26 mouse cellular contexts compared by ENCODE assay signal in the genomic region with DNA sequence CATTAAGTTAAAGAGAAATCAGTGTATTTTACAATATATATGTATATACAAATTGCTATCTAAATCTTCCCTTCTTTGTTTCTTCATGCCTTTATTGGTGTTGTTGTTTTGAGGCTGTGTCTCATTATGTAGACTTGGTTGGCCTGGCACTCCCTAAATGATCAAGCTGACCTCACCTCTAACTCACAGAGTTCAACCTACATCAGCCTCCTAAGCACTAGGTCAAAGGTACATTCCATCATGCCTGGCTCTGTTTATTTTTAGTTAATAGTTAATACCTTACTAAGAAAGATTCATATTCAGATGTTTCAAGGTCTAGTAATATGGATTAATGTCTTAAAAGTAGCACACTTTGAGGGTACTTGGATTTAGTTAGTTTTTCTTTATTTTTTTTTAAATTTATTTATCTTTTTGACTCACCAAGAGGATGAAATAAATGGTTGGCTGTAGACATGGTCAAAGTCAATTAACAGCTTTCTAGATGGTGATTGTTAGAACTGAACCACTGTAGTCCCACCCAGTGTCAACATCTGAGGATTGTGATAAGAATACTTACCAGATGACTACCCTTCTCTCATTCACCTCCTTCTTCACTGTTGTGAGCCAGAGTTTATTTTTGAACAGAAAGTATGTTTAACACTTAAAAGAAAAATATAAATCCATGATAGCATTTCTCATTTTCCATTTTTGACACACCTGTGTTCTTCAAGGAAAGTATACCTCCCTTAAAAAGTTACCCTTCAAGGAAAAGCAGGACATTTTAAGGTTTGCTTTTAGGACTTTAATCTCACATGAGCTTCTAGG. TPM values are rescaled to one million over a fixed set of nuclear protein-coding genes. Genes with fewer than 3 reads are reported as not detected.
DNase-seq lines count a peak whose midpoint lies in the region; ATAC-seq and TF ChIP-seq lines count a peak whose summit lies in the region.
"Had no signal": no experiment of that assay in that cellular context is flagged by ENCODE, and none has a peak within 500 bp of the region (broad histone marks: within the 10 kb centered on the region; RNA-seq: fewer than 3 reads in every experiment).

A gene (minus strand): TSS at position 754 of the 804 bp plus-strand sequence.

- ATAC-seq in liver, embryonic 15.5 days (ENCODE audit: insufficient read depth): 0 out of 2 replicates have a peak, but pooled peaks have one; percentile 63
- peak; percentile 84 for ATAC-seq in stomach, embryonic 14.5 days (ENCODE audit: insufficient number of reproducible peaks, insufficient read depth, low FRiP score, low read depth)
- no peak for ATAC-seq in neural tube, embryonic 15.5 days (ENCODE audit: low FRiP score)
- ATAC-seq: CD4-positive, CD25-positive, alpha-beta regulatory T cell, adult 4 months; forebrain, embryonic 16.5 days had no signal

- DNase-seq in kidney, adult 2 months: peak; percentile 6
- no peak for DNase-seq in kidney, postnatal 10 days
- DNase-seq in liver: no peak
- peak; percentile 4 for DNase-seq in yolk sac, embryonic 10.5 days (ENCODE audit: low spot score)
- no peak for DNase-seq in Muller cell, postnatal 12 days (ENCODE audit: inconsistent ontology term)
- DNase-seq: adrenal gland, postnatal 14 days; B cell, adult 2 months; cerebellum, adult 11-12 months; cerebellum, adult 9-10 months; cerebellum, postnatal 25 days; gastrocnemius, postnatal 10 days; heart, adult 18-20 months; heart, postnatal 10 days; heart, postnatal 4 days had no signal

- no peak for TF ChIP-seq POLR2A in kidney, adult 2 months (IDR thresholded peaks at IDR 0.05; ENCODE audit: low read depth, low read length)

- no peak within 1 kb of the TSS for H3K4me2 ChIP-seq in liver, embryonic 15.5 days
- no peak within 1 kb of the TSS for H3K4me2 ChIP-seq in stomach, embryonic 14.5 days (replicated peaks; ENCODE audit: low read depth, low read length)
- no peak within 1 kb of the TSS for H3K4me2 ChIP-seq in neural tube, embryonic 15.5 days
- H3K4me2 ChIP-seq: embryonic facial prominence, embryonic 13.5 days; forebrain, embryonic 12.5 days had no signal

- H3K9me3 ChIP-seq in liver, embryonic 15.5 days (replicated peaks): no peaks in the 10 kb centered on the region
- no peaks in the 10 kb centered on the region for H3K9me3 ChIP-seq in stomach, embryonic 14.5 days (ENCODE audit: control insufficient read depth, low read depth, low read length)
- no peaks in the 10 kb centered on the region for H3K9me3 ChIP-seq in neural tube, embryonic 15.5 days (replicated peaks)
- H3K9me3 ChIP-seq: embryonic facial prominence, embryonic 13.5 days; forebrain, embryonic 12.5 days; G1E; heart, embryonic 10.5 days had no signal

- H3K27me3 ChIP-seq in kidney, adult 2 months (replicated peaks; ENCODE audit: control insufficient read depth, insufficient read depth, low read length): no peaks in the 10 kb centered on the region
- H3K27me3 ChIP-seq in liver, embryonic 15.5 days: no peaks in the 10 kb centered on the region
- no peaks in the 10 kb centered on the region for H3K27me3 ChIP-seq in stomach, embryonic 14.5 days (ENCODE audit: control insufficient read depth, insufficient read depth, low read length)
- no peaks in the 10 kb centered on the region for H3K27me3 ChIP-seq in neural tube, embryonic 15.5 days (replicated peaks)
- H3K27me3 ChIP-seq: embryonic facial prominence, embryonic 13.5 days; forebrain, embryonic 12.5 days had no signal

- H3K4me1 ChIP-seq in kidney, adult 2 months (ENCODE audit: control insufficient read depth, insufficient read depth, low read length): no peaks in the 10 kb centered on the region
- H3K4me1 ChIP-seq in liver, embryonic 15.5 days (replicated peaks): no peaks in the 10 kb centered on the region
- H3K4me1 ChIP-seq in stomach, embryonic 14.5 days (ENCODE audit: control insufficient read depth, insufficient read depth, low read length): no peaks in the 10 kb centered on the region
- no peaks in the 10 kb centered on the region for H3K4me1 ChIP-seq in neural tube, embryonic 15.5 days
- H3K4me1 ChIP-seq: embryonic facial prominence, embryonic 13.5 days; forebrain, embryonic 12.5 days; heart, embryonic 10.5 days had no signal

- H3K27ac ChIP-seq in kidney, adult 2 months (ENCODE audit: insufficient read depth, low read depth, low read length): no peak within 1 kb of the TSS
- H3K27ac ChIP-seq in liver, embryonic 15.5 days (replicated peaks): no peak within 1 kb of the TSS
- H3K27ac ChIP-seq in stomach, embryonic 14.5 days (ENCODE audit: low read length): no peak within 1 kb of the TSS
- no peak within 1 kb of the TSS for H3K27ac ChIP-seq in neural tube, embryonic 15.5 days (replicated peaks)
- H3K27ac ChIP-seq: embryonic facial prominence, embryonic 13.5 days; forebrain, embryonic 12.5 days; heart, embryonic 10.5 days had no signal

- H3K36me3 ChIP-seq in kidney, adult 2 months (ENCODE audit: control insufficient read depth, insufficient read depth, low read length): no peaks in the 10 kb centered on the region
- no peaks in the 10 kb centered on the region for H3K36me3 ChIP-seq in liver, embryonic 15.5 days (replicated peaks)
- H3K36me3 ChIP-seq in stomach, embryonic 14.5 days (ENCODE audit: control insufficient read depth, insufficient read depth, low read length): no peaks in the 10 kb centered on the region
- no peaks in the 10 kb centered on the region for H3K36me3 ChIP-seq in neural tube, embryonic 15.5 days
- H3K36me3 ChIP-seq: embryonic facial prominence, embryonic 13.5 days; forebrain, embryonic 12.5 days; G1E; heart, embryonic 10.5 days had no signal

- TF ChIP-seq CTCF in kidney, adult 2 months (conservative IDR thresholded peaks at IDR 0.05; ENCODE audit: insufficient read depth, insufficient read length, low read depth, low read length): no peak

- H3K4me3 ChIP-seq in kidney, adult 2 months (ENCODE audit: insufficient read depth, low read depth, low read length): no peak within 1 kb of the TSS
- H3K4me3 ChIP-seq in liver, embryonic 15.5 days (replicated peaks): no peak within 1 kb of the TSS
- no peak within 1 kb of the TSS for H3K4me3 ChIP-seq in stomach, embryonic 14.5 days (ENCODE audit: low read depth, low read length)
- H3K4me3 ChIP-seq in neural tube, embryonic 15.5 days (replicated peaks): no peak within 1 kb of the TSS
- H3K4me3 ChIP-seq: embryonic facial prominence, embryonic 13.5 days; forebrain, embryonic 12.5 days; heart, embryonic 10.5 days had no signal

- H3K9ac ChIP-seq in liver, embryonic 15.5 days: no peak within 1 kb of the TSS
- no peak within 1 kb of the TSS for H3K9ac ChIP-seq in stomach, embryonic 14.5 days (replicated peaks; ENCODE audit: low read depth, low read length)
- H3K9ac ChIP-seq in neural tube, embryonic 15.5 days (replicated peaks): no peak within 1 kb of the TSS
- H3K9ac ChIP-seq: embryonic facial prominence, embryonic 13.5 days; forebrain, embryonic 12.5 days had no signal

RNA-seq across cellular contexts. Expression of the gene that starts here (rescaled TPM):
- not detected in 2 replicates for polyA plus RNA-seq in kidney, adult 2 months (2012; rRNA removed)
- not detected in 2 replicates for polyA plus RNA-seq in liver, embryonic 15.5 days (2015; fragmentation: Nextera tagmentation; extraction: Ambion mirVana)
- not detected in 2 replicates for polyA plus RNA-seq in stomach, embryonic 14.5 days (2014; fragmentation: Nextera tagmentation; extraction: Ambion mirVana)
- not detected in 2 replicates for polyA plus RNA-seq in neural tube, embryonic 15.5 days (2015; fragmentation: Nextera tagmentation; extraction: Ambion mirVana)
- polyA plus RNA-seq: cortical plate, adult 2 months; embryonic facial prominence, embryonic 13.5 days; forebrain, embryonic 12.5 days; forebrain, embryonic 16.5 days; frontal cortex, adult 2 months; G1E; heart, embryonic 10.5 days; heart, embryonic 14.5 days had no signal

Comparison
In these comparisons a context has a peak if more than half of its experiments do, and no peak if none do; other contexts are left out.
1. Peak in DNase-seq in kidney, adult 2 months; RNA of the gene not detected or under 1 TPM.
2. Peak in ATAC-seq in liver, embryonic 15.5 days; RNA of the gene not detected or under 1 TPM.
3. Peak in ATAC-seq in stomach, embryonic 14.5 days; RNA of the gene not detected or under 1 TPM.